ENCODE assay signal across 27 mouse cellular contexts in genomic region chr2:113344536-113344935, GRCm38 (mm10). TPM values are rescaled to one million over a fixed set of nuclear protein-coding genes. Genes with fewer than 3 reads are reported as not detected.
A peak's percentile ranks its signal among the peaks of the same experiment; 100 is the strongest.
DNase-seq lines count a peak whose midpoint lies in the region; ATAC-seq and TF ChIP-seq lines count a peak whose summit lies in the region.
"Had no signal": no experiment of that assay in that cellular context is flagged by ENCODE, and none has a peak within 500 bp of the region (broad histone marks: within the 10 kb centered on the region; RNA-seq: fewer than 3 reads in every experiment).

No protein-coding gene starts in this region.

- no peaks in the 10 kb centered on the region for H3K4me1 ChIP-seq in kidney, embryonic 15.5 days
- H3K4me1 ChIP-seq in kidney, postnatal 0 days (replicated peaks; ENCODE audit: insufficient read depth, low read length) = no peaks in the 10 kb centered on the region
- no peaks in the 10 kb centered on the region for H3K4me1 ChIP-seq in forebrain, embryonic 13.5 days
- H3K4me1 ChIP-seq: forebrain, embryonic 10.5 days; hindbrain, embryonic 10.5 days; hindbrain, embryonic 13.5 days had no signal

- no peak overlapping the region for H3K27ac ChIP-seq in kidney, embryonic 15.5 days
- no peak overlapping the region for H3K27ac ChIP-seq in kidney, postnatal 0 days
- no peak overlapping the region for H3K27ac ChIP-seq in forebrain, embryonic 13.5 days
- H3K27ac ChIP-seq: forebrain, embryonic 10.5 days; gastrocnemius, adult 2 months; hindbrain, embryonic 10.5 days; hindbrain, embryonic 13.5 days had no signal

- no peak overlapping the region for H3K9ac ChIP-seq in kidney, embryonic 15.5 days
- no peak overlapping the region for H3K9ac ChIP-seq in kidney, postnatal 0 days (ENCODE audit: low read depth, low read length)
- H3K9ac ChIP-seq in forebrain, embryonic 13.5 days = no peak overlapping the region
- H3K9ac ChIP-seq: forebrain, postnatal 0 days; hindbrain, embryonic 13.5 days had no signal

- peak; percentile 59 for DNase-seq in kidney, adult 11 months
- DNase-seq in kidney, adult 8-10 months = peak; percentile 58 to 82
- no peak for DNase-seq in kidney, postnatal 0 days (ENCODE audit: low spot score)
- peak; percentile 41 to 76 for DNase-seq in kidney, postnatal 36 days
- DNase-seq: adrenal gland, postnatal 10 days; adrenal gland, postnatal 36 days; cerebellum, adult 18-20 months; cerebellum, adult 9-10 months; cerebellum, postnatal 14 days; forebrain, postnatal 0 days; gastrocnemius, adult 2 months; gastrocnemius, postnatal 14 days; heart, adult 11 months; heart, postnatal 36 days had no signal

- H3K9me3 ChIP-seq in kidney, embryonic 15.5 days (replicated peaks) = no peaks in the 10 kb centered on the region
- H3K9me3 ChIP-seq in kidney, postnatal 0 days (replicated peaks; ENCODE audit: low read length) = no peaks in the 10 kb centered on the region
- no peaks in the 10 kb centered on the region for H3K9me3 ChIP-seq in forebrain, embryonic 13.5 days (replicated peaks)
- H3K9me3 ChIP-seq: forebrain, embryonic 10.5 days; hindbrain, embryonic 10.5 days; hindbrain, embryonic 13.5 days had no signal

- no peaks in the 10 kb centered on the region for H3K27me3 ChIP-seq in kidney, embryonic 15.5 days
- no peaks in the 10 kb centered on the region for H3K27me3 ChIP-seq in kidney, postnatal 0 days (ENCODE audit: insufficient read depth, low read length)
- H3K27me3 ChIP-seq in forebrain, embryonic 13.5 days = no peaks in the 10 kb centered on the region
- H3K27me3 ChIP-seq: hindbrain, embryonic 13.5 days had no signal

- H3K4me3 ChIP-seq in kidney, embryonic 15.5 days (replicated peaks) = no peak overlapping the region
- H3K4me3 ChIP-seq in kidney, postnatal 0 days (replicated peaks; ENCODE audit: low read depth, low read length) = no peak overlapping the region
- H3K4me3 ChIP-seq in forebrain, embryonic 13.5 days = no peak overlapping the region
- H3K4me3 ChIP-seq: forebrain, embryonic 10.5 days; gastrocnemius, adult 2 months; hindbrain, embryonic 10.5 days; hindbrain, embryonic 13.5 days had no signal

- WGBS in kidney, embryonic 15.5 days = 79% methylated on average over 2 of the region's 2 CpGs
- WGBS in kidney, postnatal 0 days = 77% methylated on average over 2 of the region's 2 CpGs
- WGBS in forebrain, embryonic 13.5 days = 85% methylated on average over 2 of the region's 2 CpGs

- no peaks in the 10 kb centered on the region for H3K36me3 ChIP-seq in kidney, embryonic 15.5 days
- H3K36me3 ChIP-seq in kidney, postnatal 0 days (ENCODE audit: insufficient read depth, low read length) = no peaks in the 10 kb centered on the region
- H3K36me3 ChIP-seq in forebrain, embryonic 13.5 days (ENCODE audit: poor library complexity, severe bottlenecking) = no peaks in the 10 kb centered on the region
- H3K36me3 ChIP-seq: forebrain, embryonic 10.5 days; hindbrain, embryonic 10.5 days; hindbrain, embryonic 13.5 days had no signal

- ATAC-seq in kidney, embryonic 15.5 days (replicated peaks; ENCODE audit: low FRiP score) = no peak
- peak; percentile 77 for ATAC-seq in kidney, postnatal 0 days (replicated peaks; ENCODE audit: low FRiP score, low read depth)
- no peak for ATAC-seq in forebrain, embryonic 13.5 days
- no peak for ATAC-seq in activated CD4-positive, CD25-positive, alpha-beta regulatory T cell, adult 4 months
- ATAC-seq: forebrain, embryonic 14.5 days; forebrain, postnatal 0 days had no signal

- H3K4me2 ChIP-seq in kidney, embryonic 15.5 days = no peak overlapping the region
- no peak overlapping the region for H3K4me2 ChIP-seq in kidney, postnatal 0 days (ENCODE audit: low read length)
- H3K4me2 ChIP-seq in forebrain, embryonic 13.5 days = no peak overlapping the region
- H3K4me2 ChIP-seq: heart, embryonic 11.5 days; hindbrain, embryonic 13.5 days had no signal

- no peak for TF ChIP-seq CTCF in kidney, postnatal 0 days (IDR thresholded peaks at IDR 0.05; ENCODE audit: low read depth)

RNA-seq across cellular contexts. Expression of gene Fmn1, which starts 17.0 kb away (rescaled TPM):
- polyA plus RNA-seq in kidney, embryonic 15.5 days (2015; fragmentation: Nextera tagmentation; extraction: Ambion mirVana) = 8.0 and 9.1 TPM in 2 replicates
- polyA plus RNA-seq in kidney, postnatal 0 days (2015; fragmentation: Nextera tagmentation; extraction: Ambion mirVana) = 7.6 and 8.0 TPM in 2 replicates
- 0.09 and 0.18 TPM in 2 replicates for polyA plus RNA-seq in forebrain, embryonic 13.5 days (2015; fragmentation: Nextera tagmentation; extraction: Ambion mirVana)
- polyA plus RNA-seq in activated CD4-positive, CD25-positive, alpha-beta regulatory T cell, adult 4 months (2017; shearing (Covaris generic)) = under 1 TPM; 0.19 to 0.37 TPM

RNA-seq across cellular contexts. Expression of gene Tmco5b, which starts 59.0 kb away (rescaled TPM):
- not detected in 2 replicates for polyA plus RNA-seq in kidney, embryonic 15.5 days (2015; fragmentation: Nextera tagmentation; extraction: Ambion mirVana)
- not detected in 2 replicates for polyA plus RNA-seq in kidney, postnatal 0 days (2015; fragmentation: Nextera tagmentation; extraction: Ambion mirVana)
- not detected in 2 replicates for polyA plus RNA-seq in forebrain, embryonic 13.5 days (2015; fragmentation: Nextera tagmentation; extraction: Ambion mirVana)
- polyA plus RNA-seq in activated CD4-positive, CD25-positive, alpha-beta regulatory T cell, adult 4 months (2017; shearing (Covaris generic)) = not detected
- polyA plus RNA-seq: embryonic facial prominence, embryonic 11.5 days; embryonic facial prominence, embryonic 14.5 days; forebrain, embryonic 10.5 days; forebrain, embryonic 14.5 days; frontal cortex, adult 2 months; heart, embryonic 11.5 days; heart, embryonic 14.5 days; heart, postnatal 0 days; hindbrain, embryonic 10.5 days; hindbrain, embryonic 13.5 days had no signal
